Mouse (Mus musculus) right cerebral cortex, postnatal 36 days (tissue): Measurements from ENCODE around the gene Olfr597.
"Not testable (repeated sequence)": the region's sequence is repeated elsewhere in the genome, so short reads cannot be mapped to it uniquely, and the experiment has no call there.

Source experiments
- DNase-seq, 2 experiments: peaks; one replicate each; pipeline ENCODE4 v3.0.0; 2022; ENCODE audit warnings: low spot score in 2 of 2, mixed read lengths in 1 of 2

Gene Olfr597

DNA sequence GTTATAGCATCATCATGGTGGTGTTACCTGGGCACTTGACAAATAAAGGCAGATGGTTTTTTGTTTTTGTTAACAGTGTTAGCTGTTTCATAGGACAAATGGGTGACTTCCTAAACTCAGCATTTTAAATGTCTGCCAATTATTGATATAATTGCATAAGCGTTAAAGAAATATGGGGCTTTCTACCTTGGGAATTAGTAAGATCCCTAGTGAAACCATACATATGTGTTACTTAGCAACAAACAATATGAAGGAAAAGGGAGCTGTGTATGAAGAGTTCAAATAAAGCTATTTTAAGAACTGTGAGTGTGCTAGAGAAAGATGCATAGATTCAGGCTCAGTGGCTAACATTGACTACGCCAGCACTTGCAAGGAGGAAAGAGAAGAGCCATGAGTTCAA is at the start of gene Olfr597:
Olfr597 (plus strand) TSS at position 301 of the 400 bp plus-strand sequence.
- not testable (repeated sequence) for DNase-seq

DNA sequence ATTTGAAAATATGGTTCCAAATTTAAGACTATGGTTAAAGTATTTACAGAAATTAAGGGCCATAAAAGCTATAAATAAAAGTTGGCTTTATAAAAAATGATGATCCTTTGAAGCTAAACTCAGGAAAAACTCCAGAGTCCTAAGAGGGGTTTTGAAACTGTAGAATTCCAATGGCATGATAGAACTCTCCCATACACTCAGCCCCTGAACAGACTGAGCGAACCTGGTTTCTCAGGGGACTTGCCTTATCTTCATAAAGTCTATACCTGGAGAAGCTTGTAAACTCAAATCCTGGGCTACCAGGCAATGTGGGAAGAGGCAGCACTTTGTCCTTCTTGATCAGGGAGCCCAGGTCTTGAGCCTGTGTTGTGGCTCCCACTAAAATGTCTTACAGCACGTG is 10.8 kb upstream of the Olfr597 start, which contains the start of gene Olfr596:
Olfr596 (plus strand) TSS at position 301 of the 400 bp plus-strand sequence.
- DNase-seq: not testable (repeated sequence)

DNA sequence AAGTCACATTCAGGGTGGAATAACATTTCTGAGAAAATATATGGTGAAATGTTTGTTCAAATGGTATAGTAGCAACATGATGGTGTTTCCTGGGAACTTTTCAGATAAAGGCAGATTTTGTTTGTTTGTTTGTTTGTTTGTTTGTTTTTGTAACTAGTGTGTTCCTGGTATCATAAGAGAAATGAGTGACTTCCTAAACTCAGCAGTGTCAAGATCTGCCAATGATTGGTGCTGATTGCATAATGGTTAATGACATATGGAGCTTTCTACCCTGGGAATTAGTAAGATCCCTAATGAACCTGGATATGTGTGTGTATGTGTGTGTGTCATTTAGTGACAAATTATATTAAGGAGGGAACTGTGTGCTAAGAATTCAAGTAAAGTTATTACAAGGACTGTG is 7.2 kb downstream of the Olfr597 start, which contains the start of gene Olfr598:
Olfr598 (plus strand) TSS at position 301 of the 400 bp plus-strand sequence.
- DNase-seq: no peak

DNA sequence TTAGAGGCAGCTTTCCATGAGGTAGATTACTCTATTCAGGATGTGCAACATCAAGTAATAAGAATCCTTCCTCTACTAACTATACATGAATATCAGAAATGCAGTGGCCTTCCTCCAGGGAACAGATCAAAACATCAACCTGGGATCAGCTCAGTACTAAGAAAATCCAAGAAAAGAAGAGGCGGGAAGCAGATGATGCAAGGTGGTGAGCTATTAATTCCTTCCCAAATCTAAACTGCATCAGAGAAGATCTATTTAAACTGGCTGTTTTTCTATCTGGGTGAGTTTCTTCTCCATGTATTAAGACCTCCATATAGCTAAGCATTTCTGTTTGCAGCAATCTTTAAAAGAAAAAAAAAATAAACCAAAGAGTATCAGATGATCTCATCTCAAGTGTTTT is 19.5 kb downstream of the Olfr597 start, which contains the start of gene Olfr599:
Olfr599 (plus strand) TSS at position 301 of the 400 bp plus-strand sequence.
- DNase-seq: no peak

DNA sequence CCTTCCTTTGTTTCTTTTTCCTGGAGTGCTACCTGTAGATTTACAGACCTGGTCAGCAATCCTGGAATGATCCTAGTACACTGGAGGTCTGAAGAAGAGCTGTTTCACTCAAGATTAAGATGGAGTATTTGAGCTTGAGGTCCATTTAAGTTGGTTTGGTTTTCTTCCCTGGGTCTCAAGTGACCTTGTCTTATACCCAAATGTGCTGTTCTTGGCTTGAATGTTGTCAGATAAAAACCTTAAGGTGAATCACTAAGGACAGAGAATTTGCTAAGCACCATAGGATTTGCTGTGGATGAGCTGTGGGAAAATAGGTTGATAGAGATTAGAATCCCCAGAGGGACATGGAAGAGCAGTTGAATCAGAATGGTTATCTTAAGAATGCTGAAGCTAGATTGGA is 33.5 kb downstream of the Olfr597 start, which contains the start of gene Olfr600:
Olfr600 (minus strand) TSS at position 101 of the 400 bp plus-strand sequence.
- DNase-seq: no peak

DNA sequence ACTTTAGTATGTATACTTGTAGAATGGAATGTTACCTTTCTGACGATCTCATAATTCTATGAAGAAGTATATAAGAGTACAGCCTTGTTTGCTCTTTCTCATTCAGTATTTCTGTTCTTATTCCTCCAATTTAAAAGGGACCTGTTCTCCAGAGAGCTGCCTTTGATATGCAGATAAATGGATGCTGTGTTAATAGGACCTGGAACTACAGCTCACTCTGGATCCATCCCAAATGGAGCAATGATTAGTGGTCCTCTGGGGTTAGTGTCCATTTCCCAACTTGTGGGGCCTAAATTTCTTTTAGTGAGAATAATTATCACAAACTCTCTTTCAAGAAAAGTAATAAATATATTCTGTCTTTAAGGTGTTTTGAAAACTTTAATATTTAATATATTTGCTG is 46.4 kb downstream of the Olfr597 start, which contains the start of gene Olfr601:
Olfr601 (minus strand) TSS at position 101 of the 400 bp plus-strand sequence.
- no peak for DNase-seq
